Mouse (Mus musculus) ES-Bruce4 (cell line): Measurements from ENCODE around the gene Adgrl2. TPM values are rescaled to one million over a fixed set of nuclear protein-coding genes. Genes with fewer than 3 reads are reported as not detected.

Source experiments
- H3K27ac ChIP-seq: 2 replicates; pipeline ENCODE4 v1.5.1; 2012; ENCODE audit warnings: low read length, inconsistent platforms; ENCODE audit not compliant: insufficient read depth
- H3K27me3 ChIP-seq: 2 replicates; pipeline ENCODE4 v1.6.1; 2012; ENCODE audit warnings: mild to moderate bottlenecking, low read length, inconsistent platforms; ENCODE audit not compliant: control insufficient read depth, poor library complexity, insufficient read depth, severe bottlenecking
- H3K36me3 ChIP-seq: 2 replicates; pipeline ENCODE4 v1.6.1; 2012; ENCODE audit warnings: inconsistent platforms, mild to moderate bottlenecking, low read length, moderate library complexity; ENCODE audit not compliant: control insufficient read depth, poor library complexity, insufficient read depth, severe bottlenecking
- H3K4me1 ChIP-seq: one replicate; pipeline ENCODE4 v1.8.1; 2011; ENCODE audit warnings: low read length; ENCODE audit not compliant: control insufficient read depth, insufficient read depth
- H3K4me3 ChIP-seq: 2 replicates; pipeline ENCODE4 v1.5.1; 2011; ENCODE audit warnings: low read depth, mild to moderate bottlenecking, low read length
- H3K9ac ChIP-seq: 2 replicates; pipeline ENCODE4 v1.6.1; 2012; ENCODE audit warnings: low read depth, mild to moderate bottlenecking, inconsistent platforms; ENCODE audit not compliant: poor library complexity, severe bottlenecking
- H3K9me3 ChIP-seq: replicated peaks from 2 replicates; pipeline ENCODE4 v1.6.1; 2012; ENCODE audit warnings: mild to moderate bottlenecking, low read length, inconsistent platforms; ENCODE audit not compliant: control insufficient read depth, poor library complexity, insufficient read depth, severe bottlenecking
- CTCF ChIP-seq: IDR thresholded peaks from one replicate; pipeline ENCODE4 v1.8.1; 2011; ENCODE audit warnings: low read depth, low read length
- EP300 ChIP-seq: IDR thresholded peaks from 2 replicates; pipeline ENCODE4 v1.6.1; 2011; ENCODE audit warnings: low read depth, low read length; ENCODE audit not compliant: insufficient read depth
- POLR2A ChIP-seq: IDR thresholded peaks from one replicate; pipeline ENCODE4 v1.8.1; 2011; ENCODE audit warnings: low read length; ENCODE audit not compliant: insufficient read depth
- polyA plus RNA-seq: library from polyadenylated mRNA; stranded (reverse); fragments of >200 nt; gene quantifications from 2 replicates; pipeline ENCODE4 v1.2.4, GENCODE M21; 2011; ENCODE audit warnings: low read depth; ENCODE audit not compliant: missing spikeins, insufficient read depth, insufficient read length

Gene Adgrl2
- polyA plus RNA-seq, 1 experiment, result 133 TPM

DNA sequence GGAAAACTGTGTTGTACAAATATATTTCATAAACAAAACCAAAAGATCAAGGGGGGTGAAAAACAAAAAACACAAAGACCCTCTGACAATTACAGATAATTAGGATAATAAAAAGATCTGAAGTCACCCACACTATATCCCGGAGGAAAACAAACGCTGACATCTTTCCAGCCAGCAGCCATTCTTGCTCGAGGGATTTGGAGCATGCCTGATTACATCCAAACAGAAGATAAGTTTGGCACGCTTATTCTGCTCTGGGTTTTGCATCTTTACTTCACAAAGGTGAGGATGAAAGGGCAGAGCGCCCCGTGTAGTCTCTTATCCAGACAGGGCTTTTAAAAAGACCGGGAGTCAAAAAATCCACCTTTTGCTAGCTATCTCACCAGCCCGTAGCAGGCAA, 137.0 kb downstream of the Adgrl2 start:
- no peaks in the 10 kb centered on the region for H3K36me3 ChIP-seq
- no peak overlapping the region for H3K27ac ChIP-seq
- no peaks in the 10 kb centered on the region for H3K27me3 ChIP-seq
- peaks cover 2% of the 10 kb centered on the region for H3K4me1 ChIP-seq
- no peak for TF ChIP-seq EP300
- TF ChIP-seq POLR2A, result no peak
- no peak for TF ChIP-seq CTCF
- H3K9me3 ChIP-seq, result no peaks in the 10 kb centered on the region
- H3K4me3 ChIP-seq, result no peak overlapping the region
- no peak overlapping the region for H3K9ac ChIP-seq

DNA sequence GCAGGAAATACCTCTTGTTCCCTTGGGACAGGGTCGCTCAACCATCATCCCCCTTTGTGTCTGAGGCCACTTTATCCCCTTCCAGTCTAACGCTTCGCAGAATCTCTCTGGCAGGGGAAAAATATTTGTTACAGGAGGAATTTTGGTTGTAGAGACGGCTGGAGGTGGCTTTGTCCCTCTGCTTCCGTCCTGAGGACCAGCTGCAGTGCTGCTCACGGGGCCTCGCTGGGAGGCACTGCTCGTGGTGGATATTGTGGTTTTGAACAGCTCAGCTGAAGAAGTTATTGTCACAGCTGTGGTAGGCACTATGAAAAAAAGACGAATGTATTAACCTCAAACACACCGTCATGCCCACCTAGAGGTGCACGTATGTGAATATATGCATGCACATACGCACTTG, 137.8 kb downstream of the Adgrl2 start:
- Histone ChIP-seq H3K27me3 (no peaks in the 10 kb centered on the region), H3K27ac (no peak overlapping the region)

DNA sequence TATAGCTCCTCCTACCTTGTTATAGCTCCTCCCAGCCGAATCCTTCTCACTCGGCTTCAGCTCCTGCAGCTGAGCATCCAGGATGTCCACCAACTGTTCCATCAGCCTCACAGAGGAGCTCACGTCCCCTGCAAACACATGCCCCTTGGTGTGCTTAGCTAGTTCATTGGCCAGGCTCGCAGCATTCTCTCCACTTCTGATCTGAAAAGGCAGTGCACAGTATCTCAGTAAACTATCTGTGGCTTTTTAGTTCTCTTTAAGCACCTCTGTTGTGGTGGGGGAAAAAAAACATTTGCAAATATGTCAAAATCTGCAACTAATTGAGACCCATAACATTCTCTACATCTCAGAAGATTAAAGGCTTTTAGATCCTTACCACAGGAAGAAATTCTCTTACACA, 139.5 kb downstream of the Adgrl2 start:
- no peak overlapping the region for H3K9ac ChIP-seq
- peaks cover 3% of the 10 kb centered on the region for H3K4me1 ChIP-seq
- no peaks in the 10 kb centered on the region for H3K9me3 ChIP-seq
- H3K27ac ChIP-seq, result no peak overlapping the region
- no peak overlapping the region for H3K4me3 ChIP-seq
- H3K36me3 ChIP-seq, result peaks cover 6% of the 10 kb centered on the region
- no peaks in the 10 kb centered on the region for H3K27me3 ChIP-seq
- TF ChIP-seq CTCF (no peak), EP300 (no peak), POLR2A (no peak)

More for the DNA sequence above, 137.8 kb downstream of the Adgrl2 start:
- Histone ChIP-seq H3K36me3 (no peaks in the 10 kb centered on the region), H3K9me3 (no peaks in the 10 kb centered on the region), H3K9ac (no peak overlapping the region), H3K4me1 (peaks cover 3% of the 10 kb centered on the region), H3K4me3 (no peak overlapping the region)
- TF ChIP-seq POLR2A (no peak), EP300 (no peak), CTCF (no peak)

DNA sequence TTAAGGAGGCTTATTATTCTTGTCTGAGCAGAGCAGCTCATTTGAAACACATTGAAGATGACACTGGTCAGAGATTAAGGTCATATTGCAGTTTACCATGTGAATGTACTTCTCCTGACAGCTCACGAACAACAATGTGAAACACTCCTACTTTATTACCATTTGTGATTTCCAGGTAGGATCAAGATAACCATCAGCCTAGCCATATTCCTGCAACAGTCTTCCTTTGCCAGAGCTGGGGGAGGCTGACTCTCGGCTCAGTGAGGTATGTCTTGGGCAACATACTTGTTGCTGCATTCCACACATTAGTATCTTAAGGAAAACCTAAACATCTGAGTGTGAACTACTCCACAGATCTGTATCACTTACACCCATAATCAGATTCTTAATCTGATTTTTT, 142.0 kb downstream of the Adgrl2 start:
- Histone ChIP-seq H3K9me3 (no peaks in the 10 kb centered on the region), H3K27ac (no peak overlapping the region), H3K36me3 (peaks cover 6% of the 10 kb centered on the region), H3K4me3 (no peak overlapping the region), H3K4me1 (peaks cover 1% of the 10 kb centered on the region), H3K9ac (no peak overlapping the region), H3K27me3 (no peaks in the 10 kb centered on the region)
- TF ChIP-seq POLR2A, result no peak
- no peak for TF ChIP-seq EP300
- TF ChIP-seq CTCF, result no peak

DNA sequence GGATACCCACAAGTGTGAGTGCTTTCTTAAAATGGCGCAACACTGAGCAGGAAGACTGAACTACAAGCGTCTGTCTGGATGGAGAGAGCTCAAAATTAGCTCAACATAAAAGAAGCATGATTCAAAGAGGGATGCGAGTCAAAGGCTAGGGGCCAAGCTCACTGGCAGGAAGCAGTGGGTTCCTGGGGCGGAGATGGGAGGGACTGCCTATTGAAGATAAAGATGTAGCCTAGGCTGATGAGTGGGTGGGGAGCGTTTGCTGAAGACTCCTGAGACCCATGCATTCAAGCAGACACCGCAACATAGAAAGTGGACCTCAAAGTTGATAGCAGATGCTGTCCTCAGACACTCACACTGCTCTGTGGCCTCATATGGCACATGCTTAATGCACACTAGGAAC, 146.2 kb downstream of the Adgrl2 start:
- Histone ChIP-seq H3K4me3 (no peak overlapping the region), H3K4me1 (peaks cover 3% of the 10 kb centered on the region), H3K9me3 (no peaks in the 10 kb centered on the region), H3K27me3 (no peaks in the 10 kb centered on the region), H3K9ac (no peak overlapping the region), H3K36me3 (peaks cover 6% of the 10 kb centered on the region), H3K27ac (no peak overlapping the region)
- TF ChIP-seq EP300, result no peak
- TF ChIP-seq POLR2A, result no peak
- TF ChIP-seq CTCF, result no peak

DNA sequence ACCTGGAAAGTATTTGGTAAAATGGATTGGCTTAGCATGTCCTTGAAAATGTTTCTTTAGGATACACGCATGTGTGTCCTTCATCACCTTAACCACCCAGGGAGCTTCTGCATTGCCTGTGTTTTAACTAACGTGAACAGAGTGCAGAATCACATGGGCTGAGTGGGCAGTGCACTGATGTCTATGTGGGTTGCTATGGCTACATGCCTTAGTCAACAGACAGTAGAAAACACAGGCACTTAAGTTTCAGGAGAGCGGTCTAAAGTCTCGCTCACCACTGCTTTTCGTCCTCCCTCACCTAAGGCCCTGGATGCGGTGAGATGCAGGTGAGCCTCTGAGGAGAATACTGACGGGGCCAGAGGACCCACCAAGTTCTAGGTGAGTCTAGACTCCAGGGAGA, 147.8 kb downstream of the Adgrl2 start:
- Histone ChIP-seq H3K27ac (no peak overlapping the region), H3K9ac (no peak overlapping the region), H3K27me3 (no peaks in the 10 kb centered on the region), H3K9me3 (no peaks in the 10 kb centered on the region), H3K4me3 (no peak overlapping the region), H3K36me3 (peaks cover 6% of the 10 kb centered on the region), H3K4me1 (peaks cover 1% of the 10 kb centered on the region)
- TF ChIP-seq CTCF (no peak), EP300 (no peak)
